Mouse (Mus musculus) brain, embryonic 14.5 days (tissue): ENCODE data around the gene Wdr48.

Experiments
- CTCF ChIP-seq: fragments of 200-500 bp; IDR thresholded peaks from 2 replicates; pipeline ENCODE4 v1.5.1; 2012; ENCODE audit warnings: inconsistent platforms, mild to moderate bottlenecking, moderate library complexity, borderline replicate concordance; ENCODE audit not compliant: insufficient read depth, insufficient read length; ENCODE audit errors: extremely low read depth
- POLR2A ChIP-seq: fragments of 200-500 bp; IDR thresholded peaks from 2 replicates; pipeline ENCODE4 v1.6.1; 2012; ENCODE audit warnings: mild to moderate bottlenecking, inconsistent platforms, borderline replicate concordance; ENCODE audit not compliant: poor library complexity, insufficient read depth, insufficient read length, severe bottlenecking; ENCODE audit errors: extremely low read depth

DNA sequence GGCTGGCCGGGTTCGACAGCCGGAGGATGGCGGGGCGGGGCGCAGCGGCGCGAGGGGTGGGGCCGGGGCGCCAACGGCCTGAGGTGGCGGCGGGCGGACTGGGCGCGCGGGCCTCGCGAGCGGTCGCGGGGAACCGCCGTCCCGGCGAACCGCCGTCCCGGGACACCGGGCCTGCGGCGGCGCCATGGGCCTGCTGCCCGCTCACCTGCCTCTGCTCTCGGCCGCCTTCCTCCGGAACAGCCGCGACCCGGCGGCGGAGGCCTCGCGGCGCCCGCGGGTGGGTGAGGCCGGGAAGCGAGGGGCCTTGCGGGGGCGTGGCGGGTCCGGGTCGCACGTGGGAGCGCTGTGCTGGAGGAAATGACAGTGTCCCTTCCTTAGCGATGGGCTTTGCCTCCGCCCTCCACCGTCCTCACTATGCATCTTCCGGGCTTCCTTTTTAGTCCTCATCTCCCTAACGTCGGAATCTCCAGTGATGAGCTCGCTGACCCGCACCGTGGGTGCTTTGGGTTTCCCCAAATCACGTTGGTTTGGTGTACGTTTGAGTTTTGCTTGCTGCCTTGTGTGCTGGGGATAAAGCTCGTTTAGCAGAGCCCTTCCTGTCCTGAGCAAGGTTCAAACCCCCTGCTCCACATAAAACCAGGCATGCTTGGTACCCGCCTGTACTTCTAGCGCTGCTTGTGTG is 503 bp downstream of the Wdr48 start:
- TF ChIP-seq CTCF (no peak), POLR2A (no peak)
